Mouse (Mus musculus): ENCODE results near the gene Atp6v0a4. TPM values are rescaled to one million over a fixed set of nuclear protein-coding genes. Genes with fewer than 3 reads are reported as not detected.

Atp6v0a4 gene
- polyA plus RNA-seq, 1 experiment from 2014 or later, result 0.12 TPM

- Histone ChIP-seq H3K9me3 (replicated peaks) (no peaks in the 10 kb centered on the region), H3K4me3 (replicated peaks) (no peak overlapping the region), H3K27ac (peak overlapping the region; percentile 18; the same call in 1 of the 2 replicates), H3K9ac (no peak overlapping the region), H3K36me3 (no peaks in the 10 kb centered on the region), H3K4me2 (peak overlapping the region; percentile 21), H3K27me3 (no peaks in the 10 kb centered on the region), H3K4me1 (replicated peaks) (peaks cover 27% of the 10 kb centered on the region)
- DNase-seq, result peak; percentile 5
- WGBS (ENCODE audit: insufficient replicate concordance), result 43% methylated on average over 4 of the region's 4 CpGs
- ATAC-seq (ENCODE audit: low read depth), result peak; percentile 80
Measured at GRCm38 (mm10) chr6:38071256-38071655, 53.1 kb downstream of the Atp6v0a4 start.

- H3K4me1 ChIP-seq (replicated peaks), result peaks cover 12% of the 10 kb centered on the region
- WGBS (ENCODE audit: insufficient replicate concordance), result 6% methylated on average over 5 of the region's 5 CpGs
- no peak overlapping the region for H3K9ac ChIP-seq
- ATAC-seq (ENCODE audit: low read depth) (no peak), DNase-seq (no peak)
- H3K27me3 ChIP-seq, result no peaks in the 10 kb centered on the region
- H3K27ac ChIP-seq, result no peak overlapping the region
- H3K4me2 ChIP-seq, result no peak overlapping the region
- no peaks in the 10 kb centered on the region for H3K36me3 ChIP-seq
- H3K9me3 ChIP-seq (replicated peaks), result 0 out of 2 replicates have a peak, but pooled peaks cover 4% of the 10 kb centered on the region
- H3K4me3 ChIP-seq (replicated peaks), result no peak overlapping the region
Measured at GRCm38 (mm10) chr6:38066215-38066614, 58.2 kb downstream of the Atp6v0a4 start.

DNA sequence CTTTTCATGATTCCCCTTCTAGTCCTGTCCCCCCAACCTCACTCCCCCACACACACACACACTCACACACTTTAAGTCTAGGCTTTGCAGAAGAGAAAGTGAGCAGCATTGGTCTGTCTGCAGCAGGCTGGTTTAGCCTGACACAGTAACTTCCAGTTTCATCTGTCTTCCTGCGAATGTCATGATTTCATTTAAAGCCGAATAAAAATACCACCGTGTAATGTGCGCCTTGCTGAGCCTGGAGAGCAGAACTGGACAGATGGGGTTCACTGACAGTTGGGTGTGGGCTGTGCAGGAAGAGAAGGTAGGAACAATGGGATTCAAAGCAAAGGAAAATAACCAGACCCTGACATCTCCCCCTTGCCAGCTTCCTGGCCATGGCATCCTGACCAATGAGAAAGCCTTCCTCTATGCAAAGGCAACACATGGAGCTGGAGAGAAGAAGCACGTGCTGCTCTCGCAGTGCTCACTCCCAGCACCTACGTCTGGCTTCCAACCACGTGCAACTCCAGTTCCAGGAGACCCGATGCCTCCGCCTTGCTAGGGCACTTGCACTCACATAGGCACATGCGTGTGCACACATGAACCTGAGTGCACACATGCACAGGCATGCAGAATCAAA, 58.8 kb downstream of the Atp6v0a4 start:
- Histone ChIP-seq H3K9me3 (replicated peaks) (0 out of 2 replicates have a peak, but pooled peaks cover 4% of the 10 kb centered on the region), H3K27me3 (no peaks in the 10 kb centered on the region), H3K4me2 (no peak overlapping the region), H3K27ac (no peak overlapping the region), H3K9ac (no peak overlapping the region), H3K36me3 (no peaks in the 10 kb centered on the region), H3K4me3 (replicated peaks) (no peak overlapping the region), H3K4me1 (replicated peaks) (peaks cover 6% of the 10 kb centered on the region; the same call in 1 of the 2 replicates)
- ATAC-seq (ENCODE audit: low read depth) (no peak), DNase-seq (no peak)
- 61% methylated on average over 11 of the region's 11 CpGs for WGBS (ENCODE audit: insufficient replicate concordance)

GRCm38 (mm10) chr6:38065122-38065500, 59.3 kb downstream of the Atp6v0a4 start:
- no peaks in the 10 kb centered on the region for H3K27me3 ChIP-seq
- no peak overlapping the region for H3K27ac ChIP-seq
- ATAC-seq (ENCODE audit: low read depth), result no peak
- no peak overlapping the region for H3K4me3 ChIP-seq (replicated peaks)
- H3K4me2 ChIP-seq, result no peak overlapping the region
- no peaks in the 10 kb centered on the region for H3K36me3 ChIP-seq
- 0 out of 2 replicates have a peak, but pooled peaks cover 4% of the 10 kb centered on the region for H3K9me3 ChIP-seq (replicated peaks)
- 0 out of 2 replicates have a peak, but pooled peaks cover 3% of the 10 kb centered on the region for H3K4me1 ChIP-seq (replicated peaks)
- DNase-seq, result no peak
- no peak overlapping the region for H3K9ac ChIP-seq
- WGBS (ENCODE audit: insufficient replicate concordance), result 61% methylated on average over 3 of the region's 3 CpGs

GRCm38 (mm10) chr6:38064621-38065020, 59.8 kb downstream of the Atp6v0a4 start:
- WGBS (ENCODE audit: insufficient replicate concordance), result 15% methylated on average over 2 of the region's 2 CpGs

DNA sequence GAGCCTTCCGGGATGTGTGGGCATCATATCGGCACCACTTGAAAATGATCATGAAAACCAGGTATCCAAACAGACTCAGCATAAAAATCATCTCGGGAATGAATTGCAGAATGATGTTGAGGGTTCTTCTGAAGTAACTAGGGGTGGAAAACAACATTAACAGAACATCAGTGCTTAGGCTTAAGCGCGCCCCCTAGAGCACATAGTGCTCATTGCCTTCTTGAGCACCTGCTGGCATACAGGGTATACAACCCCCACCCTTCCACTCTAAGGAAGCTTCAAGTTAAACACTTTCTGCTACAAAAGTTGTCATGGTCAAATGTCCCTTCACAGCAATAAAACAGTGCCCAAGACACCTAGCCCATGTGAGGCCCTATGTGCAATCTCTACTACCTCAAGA, 65.6 kb downstream of the Atp6v0a4 start:
- WGBS (ENCODE audit: insufficient replicate concordance), result 44% methylated on average over 5 of the region's 5 CpGs
- Histone ChIP-seq H3K27ac (no peak overlapping the region), H3K36me3 (no peaks in the 10 kb centered on the region), H3K9me3 (replicated peaks) (0 out of 2 replicates have a peak, but pooled peaks cover 4% of the 10 kb centered on the region), H3K4me1 (replicated peaks) (no peaks in the 10 kb centered on the region), H3K4me2 (no peak overlapping the region), H3K9ac (no peak overlapping the region), H3K27me3 (no peaks in the 10 kb centered on the region), H3K4me3 (replicated peaks) (no peak overlapping the region)
- DNase-seq, result no peak
- no peak for ATAC-seq (ENCODE audit: low read depth)

More at GRCm38 (mm10) chr6:38064621-38065020, 59.8 kb downstream of the Atp6v0a4 start:
- H3K9me3 ChIP-seq (replicated peaks), result 0 out of 2 replicates have a peak, but pooled peaks cover 4% of the 10 kb centered on the region
- ATAC-seq (ENCODE audit: low read depth) (no peak), DNase-seq (no peak)
- H3K27ac ChIP-seq, result no peak overlapping the region
- H3K4me1 ChIP-seq (replicated peaks), result 0 out of 2 replicates have a peak, but pooled peaks cover under 1% of the 10 kb centered on the region
- H3K4me2 ChIP-seq, result no peak overlapping the region
- H3K36me3 ChIP-seq, result no peaks in the 10 kb centered on the region
- no peak overlapping the region for H3K4me3 ChIP-seq (replicated peaks)
- no peaks in the 10 kb centered on the region for H3K27me3 ChIP-seq
- H3K9ac ChIP-seq, result no peak overlapping the region

DNA sequence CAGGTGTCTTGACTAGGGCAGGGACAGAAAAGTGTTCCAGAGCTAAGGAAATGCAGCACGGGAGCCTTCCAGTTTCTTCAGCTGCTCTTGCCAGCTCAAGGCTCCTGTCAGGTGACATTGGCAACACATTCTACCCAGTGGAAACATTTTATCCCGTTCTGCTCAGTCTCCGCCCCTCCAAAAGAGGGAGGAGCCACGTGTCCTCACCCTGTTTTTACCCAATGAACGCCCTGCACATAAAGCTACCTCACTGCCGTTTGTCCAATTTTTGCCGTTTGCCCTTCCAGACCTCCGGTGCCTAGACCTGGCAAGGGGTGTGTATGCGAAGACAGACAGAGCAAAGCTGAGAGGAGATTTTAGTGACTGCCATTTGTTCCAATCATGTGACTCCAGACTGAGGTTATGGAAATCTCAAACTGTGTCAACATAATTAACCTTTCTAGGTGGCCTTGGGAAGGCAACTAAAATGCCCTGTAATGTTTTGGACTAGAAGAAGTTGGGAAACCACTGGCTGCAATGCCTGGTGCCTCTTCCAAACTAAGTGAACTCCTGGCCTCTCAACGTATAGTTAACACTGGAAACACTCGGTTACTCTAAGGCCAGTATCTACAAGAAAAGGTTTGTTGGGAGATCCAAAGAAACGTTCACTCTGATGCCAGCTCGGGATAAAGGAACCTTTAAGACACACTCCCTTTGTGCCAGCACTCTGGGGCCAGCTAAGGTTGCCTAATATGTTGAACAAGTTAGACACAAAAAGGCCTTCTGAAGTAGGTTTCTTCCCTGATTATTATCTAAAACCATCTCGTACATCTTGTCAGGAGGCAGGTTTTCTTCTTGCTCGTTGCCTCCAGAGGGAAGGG, 68.7 kb downstream of the Atp6v0a4 start:
- no peaks in the 10 kb centered on the region for H3K27me3 ChIP-seq
- H3K9ac ChIP-seq, result no peak overlapping the region
- no peaks in the 10 kb centered on the region for H3K9me3 ChIP-seq (replicated peaks)
- ATAC-seq (ENCODE audit: low read depth), result no peak
- no peak overlapping the region for H3K4me2 ChIP-seq
- H3K36me3 ChIP-seq, result no peaks in the 10 kb centered on the region
- no peaks in the 10 kb centered on the region for H3K4me1 ChIP-seq (replicated peaks)
- no peak for DNase-seq
- H3K4me3 ChIP-seq (replicated peaks), result no peak overlapping the region
- H3K27ac ChIP-seq, result no peak overlapping the region
- 58% methylated on average over 15 of the region's 15 CpGs for WGBS (ENCODE audit: insufficient replicate concordance)

GRCm38 (mm10) chr6:38049601-38050000, 74.8 kb downstream of the Atp6v0a4 start:
- Histone ChIP-seq H3K27ac (no peak overlapping the region), H3K4me3 (replicated peaks) (no peak overlapping the region), H3K4me2 (no peak overlapping the region), H3K36me3 (no peaks in the 10 kb centered on the region), H3K9me3 (replicated peaks) (no peaks in the 10 kb centered on the region), H3K9ac (no peak overlapping the region), H3K4me1 (replicated peaks) (no peaks in the 10 kb centered on the region), H3K27me3 (no peaks in the 10 kb centered on the region)
- DNase-seq (no peak), ATAC-seq (ENCODE audit: low read depth) (no peak)
- WGBS (ENCODE audit: insufficient replicate concordance), result 76% methylated on average over 6 of the region's 6 CpGs

DNA sequence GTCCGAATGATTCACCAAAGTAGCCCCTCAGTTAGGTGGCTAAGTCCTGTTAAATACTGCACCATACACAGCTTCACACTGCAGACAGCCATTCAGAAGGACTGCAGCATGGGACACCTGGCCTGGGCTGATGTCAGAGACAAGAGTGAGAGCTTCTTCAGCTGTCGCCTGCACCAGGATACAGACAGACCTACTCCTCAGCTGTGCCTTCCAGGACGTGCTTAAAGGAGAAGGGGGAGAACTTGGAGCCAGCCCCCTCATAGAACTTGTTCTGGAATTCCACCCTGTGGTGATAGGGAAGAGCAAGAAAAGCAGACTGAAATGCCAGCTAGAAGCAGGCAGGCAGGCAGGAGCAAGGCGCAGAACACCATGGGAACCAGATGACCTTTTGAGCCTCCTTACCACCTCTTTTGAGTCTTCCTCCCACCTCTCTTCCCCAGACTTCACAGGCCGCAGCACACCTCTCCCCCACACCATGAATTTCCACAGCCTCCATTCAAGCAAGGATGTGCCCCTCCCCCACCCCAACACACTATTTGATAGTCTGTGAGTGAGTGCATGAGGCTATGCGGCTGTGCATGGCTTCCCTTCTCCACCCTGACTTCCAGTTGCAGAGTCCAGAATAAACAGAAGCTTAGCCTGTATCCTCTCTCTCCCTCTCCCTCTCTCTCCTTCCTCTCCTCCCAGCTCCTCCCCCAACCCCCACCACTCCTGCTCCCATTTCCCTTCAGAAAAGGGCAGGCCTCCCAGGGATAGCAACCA, 75.4 kb downstream of the Atp6v0a4 start:
- H3K4me3 ChIP-seq (replicated peaks), result no peak overlapping the region
- no peak overlapping the region for H3K9ac ChIP-seq
- no peaks in the 10 kb centered on the region for H3K36me3 ChIP-seq
- H3K9me3 ChIP-seq (replicated peaks), result no peaks in the 10 kb centered on the region
- H3K27me3 ChIP-seq, result no peaks in the 10 kb centered on the region
- H3K27ac ChIP-seq, result peak overlapping the region; percentile 29
- no peak for ATAC-seq (ENCODE audit: low read depth)
- H3K4me2 ChIP-seq, result no peak overlapping the region
- H3K4me1 ChIP-seq (replicated peaks), result no peaks in the 10 kb centered on the region
- DNase-seq, result no peak
- 49% methylated on average over 6 of the region's 6 CpGs for WGBS (ENCODE audit: insufficient replicate concordance)

GRCm38 (mm10) chr6:38048003-38048402, 76.4 kb downstream of the Atp6v0a4 start:
- no peak for ATAC-seq (ENCODE audit: low read depth)
- 75% methylated on average over 4 of the region's 4 CpGs for WGBS (ENCODE audit: insufficient replicate concordance)
- H3K4me3 ChIP-seq (replicated peaks), result no peak overlapping the region
- H3K9ac ChIP-seq, result no peak overlapping the region
- H3K36me3 ChIP-seq, result no peaks in the 10 kb centered on the region
- H3K27me3 ChIP-seq, result no peaks in the 10 kb centered on the region
- no peak overlapping the region for H3K4me2 ChIP-seq
- no peak overlapping the region for H3K27ac ChIP-seq
- H3K9me3 ChIP-seq (replicated peaks), result no peaks in the 10 kb centered on the region
- no peaks in the 10 kb centered on the region for H3K4me1 ChIP-seq (replicated peaks)
- no peak for DNase-seq

- no peaks in the 10 kb centered on the region for H3K9me3 ChIP-seq (replicated peaks)
- no peak within 1 kb of the TSS for H3K9ac ChIP-seq
- H3K27ac ChIP-seq, result no peak within 1 kb of the TSS
- DNase-seq (no peak), ATAC-seq (ENCODE audit: low read depth) (no peak)
- no peaks in the 10 kb centered on the region for H3K4me1 ChIP-seq (replicated peaks)
- H3K4me3 ChIP-seq (replicated peaks), result no peak within 1 kb of the TSS
- H3K36me3 ChIP-seq, result no peaks in the 10 kb centered on the region
- no peak within 1 kb of the TSS for H3K4me2 ChIP-seq
- H3K27me3 ChIP-seq, result no peaks in the 10 kb centered on the region
- 50% methylated on average over 6 of the region's 6 CpGs for WGBS (ENCODE audit: insufficient replicate concordance)
Measured at GRCm38 (mm10) chr6:38046838-38047237, 77.5 kb downstream of the Atp6v0a4 start, which contains the start of gene Svopl. TSS of gene Svopl (minus strand) at chr6:38046996.

All from liver, embryonic 13.5 days (tissue).